Mouse (Mus musculus) MEL (cell line): ENCODE data around the gene Lrrc74a. TPM values are rescaled to one million over a fixed set of nuclear protein-coding genes. Genes with fewer than 3 reads are reported as not detected.

Experiments
- DNase-seq: peaks from one replicate; pipeline ENCODE4 v3.0.0; 2011; ENCODE audit warnings: low read depth, low spot score
- H3K27ac ChIP-seq: 2 replicates; pipeline ENCODE4 v1.5.1; 2012; ENCODE audit warnings: low read depth, mild to moderate bottlenecking, control low read depth, low read length, moderate library complexity; ENCODE audit not compliant: control insufficient read depth
- H3K27me3 ChIP-seq, 2 experiments: fragments of 150-350 bp in 1 of 2; sonication (generic) in 1 of 2; 2 replicates each; pipeline ENCODE4 v1.6.1; 2012; ENCODE audit warnings: low read length in 2 of 2, mild to moderate bottlenecking in 2 of 2, improper control_type of control experiment in 1 of 2, moderate library complexity in 1 of 2; ENCODE audit not compliant: insufficient read depth in 2 of 2, control insufficient read depth in 1 of 2
- H3K36me3 ChIP-seq, 2 experiments: 2 replicates each; pipeline ENCODE4 v1.6.1; 2012 to 2014; ENCODE audit warnings: low read length in 2 of 2, improper control_type of control experiment in 1 of 2, inconsistent platforms in 1 of 2, mild to moderate bottlenecking in 1 of 2; ENCODE audit not compliant: insufficient read depth in 2 of 2, control insufficient read depth in 1 of 2
- H3K4me1 ChIP-seq, 2 experiments: fragments of 150-350 bp in 1 of 2; sonication (generic) in 1 of 2; 2 replicates each; pipeline ENCODE4 v1.6.1; 2012; ENCODE audit warnings: low read length in 2 of 2, improper control_type of control experiment in 1 of 2, mild to moderate bottlenecking in 1 of 2; ENCODE audit not compliant: insufficient read depth in 2 of 2, control insufficient read depth in 1 of 2
- H3K4me3 ChIP-seq, 2 experiments: fragments of 150-350 bp in 1 of 2; sonication (generic) in 1 of 2; 2 replicates each; pipeline ENCODE4 v1.5.1; 2012; ENCODE audit warnings: low read depth in 2 of 2, low read length in 2 of 2, mild to moderate bottlenecking in 2 of 2, moderate library complexity in 2 of 2, control low read depth in 1 of 2, improper control_type of control experiment in 1 of 2; ENCODE audit not compliant: control insufficient read depth in 1 of 2, insufficient read depth in 1 of 2
- H3K79me2 ChIP-seq: 2 replicates; pipeline ENCODE4 v1.6.1; 2012; ENCODE audit warnings: mild to moderate bottlenecking, low read length, moderate library complexity; ENCODE audit not compliant: control insufficient read depth, poor library complexity, insufficient read depth
- H3K9ac ChIP-seq: 2 replicates; pipeline ENCODE4 v1.6.1; 2012; ENCODE audit warnings: low read depth, mild to moderate bottlenecking, control low read depth, low read length, moderate library complexity; ENCODE audit not compliant: control insufficient read depth, poor library complexity, severe bottlenecking
- H3K9me3 ChIP-seq: fragments of 150-350 bp; sonication (generic); replicated peaks from 2 replicates; pipeline ENCODE4 v1.6.1; 2012; ENCODE audit warnings: mild to moderate bottlenecking, low read length, improper control_type of control experiment, moderate library complexity; ENCODE audit not compliant: insufficient read depth
- CTCF ChIP-seq, 3 experiments: IDR thresholded peaks in 2 of 3; conservative IDR thresholded peaks in 1 of 3; 2 replicates each; pipeline ENCODE4 v1.5.1; 2011 to 2012; ENCODE audit warnings: low read length in 3 of 3, low read depth in 2 of 3, mild to moderate bottlenecking in 2 of 3, improper control_type of control experiment in 1 of 3, inconsistent platforms in 1 of 3, mixed read lengths in 1 of 3, moderate library complexity in 1 of 3; ENCODE audit not compliant: control insufficient read depth in 1 of 3, insufficient read depth in 1 of 3, poor library complexity in 1 of 3, severe bottlenecking in 1 of 3
- E2F4 ChIP-seq: IDR thresholded peaks from 2 replicates; pipeline ENCODE4 v1.6.1; 2011; ENCODE audit warnings: low read depth, low read length, improper control_type of control experiment, borderline replicate concordance
- ELF1 ChIP-seq: IDR thresholded peaks from 2 replicates; pipeline ENCODE4 v1.6.1; 2014; ENCODE audit warnings: low read depth, mild to moderate bottlenecking, inconsistent platforms, low read length, improper control_type of control experiment, moderate library complexity
- GATA1 ChIP-seq: IDR thresholded peaks from 2 replicates; pipeline ENCODE4 v1.6.1; 2011; ENCODE audit warnings: low read depth, low read length, improper control_type of control experiment
- HCFC1 ChIP-seq: IDR thresholded peaks from 2 replicates; pipeline ENCODE4 v1.6.1; 2012; ENCODE audit warnings: low read depth, mild to moderate bottlenecking, inconsistent platforms, low read length, improper control_type of control experiment, moderate library complexity
- MAFK ChIP-seq: IDR thresholded peaks from 2 replicates; pipeline ENCODE4 v1.6.1; 2011; ENCODE audit warnings: low read depth, mild to moderate bottlenecking, low read length, improper control_type of control experiment, borderline replicate concordance
- MAX ChIP-seq: IDR thresholded peaks from 2 replicates; pipeline ENCODE4 v1.6.1; 2011; ENCODE audit warnings: low read length, improper control_type of control experiment
- MAZ ChIP-seq: IDR thresholded peaks from 2 replicates; pipeline ENCODE4 v1.6.1; 2012; ENCODE audit warnings: low read depth, mild to moderate bottlenecking, inconsistent platforms, low read length, improper control_type of control experiment
- MXI1 ChIP-seq: IDR thresholded peaks from 2 replicates; pipeline ENCODE4 v1.6.1; 2011; ENCODE audit warnings: mild to moderate bottlenecking, low read depth, low read length, improper control_type of control experiment
- MYC ChIP-seq: IDR thresholded peaks from 2 replicates; pipeline ENCODE4 v1.6.1; 2011; ENCODE audit warnings: low read depth, mild to moderate bottlenecking, low read length, improper control_type of control experiment, moderate library complexity
- POLR2A ChIP-seq, 2 experiments: IDR thresholded peaks; 2 replicates each; pipeline ENCODE4 v1.6.1; 2011 to 2012; ENCODE audit warnings: low read length in 2 of 2, mild to moderate bottlenecking in 2 of 2, control low read depth in 1 of 2, improper control_type of control experiment in 1 of 2, low read depth in 1 of 2, moderate library complexity in 1 of 2; ENCODE audit not compliant: control insufficient read depth in 1 of 2, insufficient read depth in 1 of 2, poor library complexity in 1 of 2
- POLR2AphosphoS5 ChIP-seq: IDR thresholded peaks from 2 replicates; pipeline ENCODE4 v1.6.1; 2012; ENCODE audit warnings: low read depth, borderline replicate concordance, mild to moderate bottlenecking, inconsistent platforms, low read length, moderate library complexity, mixed read lengths
- RAD21 ChIP-seq: IDR thresholded peaks from 2 replicates; pipeline ENCODE4 v1.6.1; 2011; ENCODE audit warnings: mild to moderate bottlenecking, low read depth, low read length, improper control_type of control experiment
- RCOR1 ChIP-seq: IDR thresholded peaks from 2 replicates; pipeline ENCODE4 v1.6.1; 2012; ENCODE audit warnings: low read depth, mild to moderate bottlenecking, inconsistent platforms, low read length, improper control_type of control experiment
- SIN3A ChIP-seq: IDR thresholded peaks from 2 replicates; pipeline ENCODE4 v1.6.1; 2012; ENCODE audit warnings: low read length, improper control_type of control experiment, inconsistent platforms
- SMC3 ChIP-seq: IDR thresholded peaks from 2 replicates; pipeline ENCODE4 v1.6.1; 2011; ENCODE audit warnings: low read depth, low read length, improper control_type of control experiment
- TAL1 ChIP-seq: IDR thresholded peaks from 2 replicates; pipeline ENCODE4 v1.6.1; 2012; ENCODE audit warnings: mild to moderate bottlenecking, inconsistent platforms, low read length, moderate library complexity, mixed read lengths
- TBP ChIP-seq: IDR thresholded peaks from 2 replicates; pipeline ENCODE4 v1.8.0; 2011; ENCODE audit warnings: low read depth, low read length, improper control_type of control experiment
- TCF12 ChIP-seq: IDR thresholded peaks from 2 replicates; pipeline ENCODE4 v1.6.1; 2014; ENCODE audit warnings: low read depth, mild to moderate bottlenecking, inconsistent platforms, low read length, improper control_type of control experiment, moderate library complexity
- UBTF ChIP-seq: IDR thresholded peaks from 2 replicates; pipeline ENCODE4 v1.6.1; 2012; ENCODE audit warnings: low read depth, mild to moderate bottlenecking, inconsistent platforms, low read length, improper control_type of control experiment, moderate library complexity, borderline replicate concordance; ENCODE audit not compliant: insufficient read depth
- USF1 ChIP-seq: IDR thresholded peaks from 2 replicates; pipeline ENCODE4 v1.6.1; 2014; ENCODE audit warnings: low read depth, mild to moderate bottlenecking, inconsistent platforms, low read length, improper control_type of control experiment, moderate library complexity
- ZC3H11A ChIP-seq: IDR thresholded peaks from 2 replicates; pipeline ENCODE4 v1.6.1; 2012; ENCODE audit warnings: low read depth, mild to moderate bottlenecking, inconsistent platforms, low read length, improper control_type of control experiment
- ZKSCAN1 ChIP-seq: IDR thresholded peaks from 2 replicates; pipeline ENCODE4 v1.6.1; 2012; ENCODE audit warnings: low read depth, mild to moderate bottlenecking, inconsistent platforms, low read length, improper control_type of control experiment, moderate library complexity
- ZNF384 ChIP-seq: IDR thresholded peaks from 2 replicates; pipeline ENCODE4 v1.6.1; 2012; ENCODE audit warnings: low read depth, mild to moderate bottlenecking, inconsistent platforms, low read length, improper control_type of control experiment
- polyA plus RNA-seq, 2 experiments: library from polyadenylated mRNA; stranded (reverse) in 1 of 2; unstranded in 1 of 2; fragments of >175 nt in 1 of 2; fragments of >200 nt in 1 of 2; gene quantifications; 2 replicates each; pipeline versions ENCODE4 v1.2.1 to v1.2.4; 2012; ENCODE audit warnings: low replicate concordance in 2 of 2, low read depth in 1 of 2; ENCODE audit not compliant: insufficient read length in 2 of 2, insufficient read depth in 1 of 2, missing spikeins in 1 of 2
- total RNA-seq: library from RNA; depleted of rRNA; stranded (reverse); fragments of 300-350 nt; gene quantifications from 2 replicates; pipeline ENCODE4 v1.2.3, GENCODE M21; 2012

Lrrc74a gene
- total and polyA plus RNA-seq, 3 experiments = not detected

GRCm38 (mm10) chr12:86714026-86714425 lies 20.1 kb upstream of the Lrrc74a start:
- DNase-seq = peak; percentile 16

GRCm38 (mm10) chr12:86715401-86715800 lies 18.8 kb upstream of the Lrrc74a start:
- Histone ChIP-seq H3K27ac (no peak overlapping the region), H3K4me3 (no peak overlapping the region), H3K36me3 (no peaks in the 10 kb centered on the region), H3K4me1 (no peaks in the 10 kb centered on the region), H3K79me2 (no peaks in the 10 kb centered on the region), H3K9me3 (no peaks in the 10 kb centered on the region), H3K27me3 (no peaks in the 10 kb centered on the region), H3K9ac (no peak overlapping the region)
- peak; percentile 61 for DNase-seq
- TF ChIP-seq RAD21 = peak; percentile 78
- 0 out of 2 replicates have a peak, but pooled peaks have one; percentile 43 for TF ChIP-seq MAZ
- no peak for TF ChIP-seq POLR2A (IDR thresholded peaks at IDR 0.05; ENCODE audit: control insufficient read depth in 1 of 2, insufficient read depth in 1 of 2, low read depth in 1 of 2, low read length in 2 of 2, poor library complexity in 1 of 2)
- no peak for TF ChIP-seq USF1
- TF ChIP-seq E2F4 = no peak
- TF ChIP-seq CTCF (IDR thresholded peaks at IDR 0.05 in 2 of 3, conservative IDR thresholded peaks at IDR 0.05 in 1 of 3; ENCODE audit: control insufficient read depth in 1 of 3, insufficient read depth in 1 of 3, low read depth in 2 of 3, low read length in 3 of 3, poor library complexity in 1 of 3, severe bottlenecking in 1 of 3) = peak; percentile 84 to 86 (median 86)
- no peak for TF ChIP-seq RCOR1
- peak; percentile 82 for TF ChIP-seq SMC3
- no peak for TF ChIP-seq ZKSCAN1
- TF ChIP-seq POLR2AphosphoS5 = no peak
- TF ChIP-seq HCFC1 = no peak
- TF ChIP-seq ZC3H11A = peak; percentile 69

More at GRCm38 (mm10) chr12:86714026-86714425, 20.1 kb upstream of the Lrrc74a start:
- no peak overlapping the region for H3K27ac ChIP-seq
- no peaks in the 10 kb centered on the region for H3K36me3 ChIP-seq
- TF ChIP-seq UBTF (no peak), TCF12 (no peak), MXI1 (no peak), MYC (no peak), ELF1 (no peak), ZNF384 (peak; percentile 49; the same call in 1 of the 2 replicates), ZC3H11A (no peak), E2F4 (no peak), TBP (no peak), TAL1 (no peak), SIN3A (no peak), RAD21 (peak; percentile 20), MAX (no peak), CTCF (IDR thresholded peaks at IDR 0.05 in 2 of 3, conservative IDR thresholded peaks at IDR 0.05 in 1 of 3; ENCODE audit: control insufficient read depth in 1 of 3, insufficient read depth in 1 of 3, low read depth in 2 of 3, low read length in 3 of 3, poor library complexity in 1 of 3, severe bottlenecking in 1 of 3) (peak in 2 of 3 experiments; percentile 24 to 35; a peak in 3 of 6 replicates), USF1 (no peak), SMC3 (peak; percentile 19; the same call in 1 of the 2 replicates), MAFK (no peak), GATA1 (no peak), RCOR1 (no peak)
- no peaks in the 10 kb centered on the region for H3K9me3 ChIP-seq
- H3K9ac ChIP-seq = no peak overlapping the region
- no peaks in the 10 kb centered on the region for H3K27me3 ChIP-seq
- H3K79me2 ChIP-seq = no peaks in the 10 kb centered on the region
- H3K4me1 ChIP-seq = no peaks in the 10 kb centered on the region
- no peak overlapping the region for H3K4me3 ChIP-seq
